Mouse (Mus musculus) forebrain, embryonic 14.5 days (tissue): Measurements from ENCODE around the gene AW209491. TPM values are rescaled to one million over a fixed set of nuclear protein-coding genes. Genes with fewer than 3 reads are reported as not detected.

ENCODE experiments used
- ATAC-seq: fragments of 200-750 bp; cut with Nextera tagmentation; 2 replicates; pipeline ENCODE4 v1.8.0; 2017; ENCODE audit warnings: mild to moderate bottlenecking, moderate library complexity
- DNase-seq: peaks from one replicate; pipeline ENCODE4 v3.0.0-alpha.2; 2015; ENCODE audit warnings: low spot score
- H3K27ac ChIP-seq: fragments of 300-500 bp; sonication (generic); 2 replicates; pipeline ENCODE4 v1.5.1; 2014; ENCODE audit warnings: low read depth, mild to moderate bottlenecking, control low read depth, low read length, moderate library complexity
- H3K27me3 ChIP-seq: fragments of 300-500 bp; sonication (generic); replicated peaks from 2 replicates; pipeline ENCODE4 v1.6.1; 2014; ENCODE audit warnings: low read length, control low read depth, mixed read lengths; ENCODE audit not compliant: control insufficient read depth, insufficient read depth
- H3K36me3 ChIP-seq: fragments of 300-500 bp; sonication (generic); 2 replicates; pipeline ENCODE4 v1.6.1; 2014; ENCODE audit warnings: low read length, control low read depth; ENCODE audit not compliant: control insufficient read depth, insufficient read depth
- H3K4me1 ChIP-seq: fragments of 300-500 bp; sonication (generic); 2 replicates; pipeline ENCODE4 v1.6.1; 2014; ENCODE audit warnings: antibody characterized with exemption, low read length, control low read depth; ENCODE audit not compliant: control insufficient read depth, insufficient read depth
- H3K4me2 ChIP-seq: fragments of 300-500 bp; sonication (generic); 2 replicates; pipeline ENCODE4 v1.6.1; 2014; ENCODE audit warnings: mild to moderate bottlenecking, control low read depth, low read length
- H3K4me3 ChIP-seq: fragments of 300-500 bp; sonication (generic); 2 replicates; pipeline ENCODE4 v1.5.1; 2014; ENCODE audit warnings: low read depth, low read length, control low read depth
- H3K9ac ChIP-seq: fragments of 300-500 bp; sonication (generic); 2 replicates; pipeline ENCODE4 v1.6.1; 2014; ENCODE audit warnings: mild to moderate bottlenecking, low read length, control low read depth, moderate library complexity
- H3K9me3 ChIP-seq: fragments of 300-500 bp; sonication (generic); replicated peaks from 2 replicates; pipeline ENCODE4 v1.6.1; 2016; ENCODE audit warnings: low read length, control low read depth, mixed read lengths; ENCODE audit not compliant: control insufficient read depth
- WGBS: fragments of 180-500 bp; shearing (Covaris S2); extraction: QIAGEN DNeasy Blood & Tissue Kit; methylation state at CpG from one replicate; pipeline ENCODE4 v1.1.7; 2014; 5-methylcytosine and 5-hydroxymethylcytosine counted together
- polyA plus RNA-seq: library from polyadenylated mRNA; unstranded; fragments of >200 nt; fragmentation: Nextera tagmentation; extraction: Ambion mirVana; gene quantifications from 2 replicates; pipeline ENCODE4 v1.2.1, GENCODE M21; 2014

The AW209491 gene
- polyA plus RNA-seq, 1 experiment from 2014 or later: 37.3 TPM

- ATAC-seq: no peak
- 90% methylated on average over 1 of the region's 1 CpGs for WGBS
- Histone ChIP-seq H3K4me3 (no peak overlapping the region), H3K9me3 (no peaks in the 10 kb centered on the region), H3K27ac (no peak overlapping the region), H3K4me1 (no peaks in the 10 kb centered on the region), H3K4me2 (no peak overlapping the region), H3K27me3 (no peaks in the 10 kb centered on the region), H3K36me3 (peaks cover 30% of the 10 kb centered on the region), H3K9ac (no peak overlapping the region)
- DNase-seq: no peak
Observed at GRCm38 (mm10) chr13:14639998-14640397, 10.0 kb downstream of the AW209491 start.

- Histone ChIP-seq H3K4me2 (no peak overlapping the region), H3K36me3 (no peaks in the 10 kb centered on the region), H3K27me3 (no peaks in the 10 kb centered on the region), H3K4me3 (no peak overlapping the region), H3K9me3 (no peaks in the 10 kb centered on the region), H3K27ac (no peak overlapping the region), H3K9ac (no peak overlapping the region), H3K4me1 (no peaks in the 10 kb centered on the region)
- DNase-seq (peak; percentile 75), ATAC-seq (peak; percentile 75; the same call in 1 of the 2 replicates)
- WGBS: 30% methylated on average over 1 of the region's 1 CpGs
Observed at GRCm38 (mm10) chr13:14649301-14649700, 19.3 kb downstream of the AW209491 start.

- WGBS: 94% methylated on average over 4 of the region's 4 CpGs
- Histone ChIP-seq H3K4me2 (no peak overlapping the region), H3K27ac (no peak overlapping the region)
Observed at GRCm38 (mm10) chr13:14667107-14667506, 37.2 kb downstream of the AW209491 start.

GRCm38 (mm10) chr13:14670342-14670741 is 40.4 kb downstream of the AW209491 start:
- Histone ChIP-seq H3K4me2 (no peak overlapping the region), H3K36me3 (no peaks in the 10 kb centered on the region), H3K4me1 (no peaks in the 10 kb centered on the region), H3K9ac (no peak overlapping the region), H3K27me3 (no peaks in the 10 kb centered on the region), H3K27ac (no peak overlapping the region), H3K4me3 (no peak overlapping the region), H3K9me3 (no peaks in the 10 kb centered on the region)
- ATAC-seq (peak; percentile 70; the same call in 1 of the 2 replicates), DNase-seq (peak; percentile 80)
- WGBS: 27% methylated on average over 2 of the region's 2 CpGs

More at GRCm38 (mm10) chr13:14667107-14667506, 37.2 kb downstream of the AW209491 start:
- ATAC-seq (no peak), DNase-seq (no peak)
- Histone ChIP-seq H3K9me3 (no peaks in the 10 kb centered on the region), H3K4me3 (no peak overlapping the region), H3K36me3 (no peaks in the 10 kb centered on the region), H3K27me3 (no peaks in the 10 kb centered on the region), H3K4me1 (no peaks in the 10 kb centered on the region), H3K9ac (no peak overlapping the region)

Other genes with a start within 250 kb of the AW209491 start
- gene Hecw1, start 106.9 kb upstream of the AW209491 start, polyA plus RNA-seq: 29.2 and 40.8 TPM in 2 replicates
- 118 and 136 TPM in 2 replicates for gene Mrpl32, start 17.0 kb upstream of the AW209491 start, polyA plus RNA-seq
- 211 and 245 TPM in 2 replicates for gene Psma2, start 16.9 kb upstream of the AW209491 start, polyA plus RNA-seq